Mouse (Mus musculus) T-helper 2 cell (primary cell): ENCODE data around the gene Mgat5.

Source experiments
- in situ Hi-C: fragments of 300-600 bp; cut with MboI, MseI; formaldehyde crosslinking; loops from one replicate; pipeline ENCODE4 v1.15.1; 2025; ENCODE audit warnings: high pct_unique_total_duplicates

The Mgat5 gene

GRCm38 (mm10) chr1:127204817-127205485, at the start of gene Mgat5:
Gene Mgat5 (plus strand): TSS chr1:127205015.
- in situ Hi-C loops: loop anchor here (5.0 kb wide), 1 partner anchor 97 kb away; no protein-coding TSS in a partner anchor

- in situ Hi-C loops: loop anchor here (25.0 kb wide), 1 partner anchor 502 kb away; no protein-coding TSS in a partner anchor
Observed at GRCm38 (mm10) chr1:127160118-127160760, 44.6 kb upstream of the Mgat5 start.

GRCm38 (mm10) chr1:127164589-127165160, 40.1 kb upstream of the Mgat5 start:
- in situ Hi-C loops: loop anchor here (25.0 kb wide), 1 partner anchor 498 kb away; no protein-coding TSS in a partner anchor

- in situ Hi-C loops: loop anchor here (25.0 kb wide), 1 partner anchor 496 kb away; no protein-coding TSS in a partner anchor
Observed at GRCm38 (mm10) chr1:127166521-127166920, 38.3 kb upstream of the Mgat5 start.

GRCm38 (mm10) chr1:127167586-127167985, 37.2 kb upstream of the Mgat5 start:
- in situ Hi-C loops: loop anchor here (25.0 kb wide), 1 partner anchor 495 kb away; no protein-coding TSS in a partner anchor

GRCm38 (mm10) chr1:127168205-127168604, 36.6 kb upstream of the Mgat5 start:
- in situ Hi-C loops: loop anchor here (25.0 kb wide), 1 partner anchor 494 kb away; no protein-coding TSS in a partner anchor

GRCm38 (mm10) chr1:127169516-127169915, 35.3 kb upstream of the Mgat5 start:
- in situ Hi-C loops: loop anchor here (25.0 kb wide), 1 partner anchor 493 kb away; no protein-coding TSS in a partner anchor

GRCm38 (mm10) chr1:127171361-127171760, 33.5 kb upstream of the Mgat5 start:
- in situ Hi-C loops: loop anchor here (25.0 kb wide), 1 partner anchor 491 kb away; no protein-coding TSS in a partner anchor

GRCm38 (mm10) chr1:127173448-127173847, 31.4 kb upstream of the Mgat5 start:
- in situ Hi-C loops: loop anchor here (25.0 kb wide), 1 partner anchor 489 kb away; no protein-coding TSS in a partner anchor

- in situ Hi-C loops: loop anchor here (25.0 kb wide), 1 partner anchor 770 kb away; no protein-coding TSS in a partner anchor
Observed at GRCm38 (mm10) chr1:127192396-127192795, 12.4 kb upstream of the Mgat5 start.

GRCm38 (mm10) chr1:127199186-127199585, 5.6 kb upstream of the Mgat5 start:
- in situ Hi-C loops: loop anchor here (25.0 kb wide), 1 partner anchor 763 kb away; no protein-coding TSS in a partner anchor

- in situ Hi-C loops: no loop called here
Observed at GRCm38 (mm10) chr1:127202360-127202759, 2.5 kb upstream of the Mgat5 start.

- in situ Hi-C loops: no loop called here
Observed at GRCm38 (mm10) chr1:127203231-127203764, 1.5 kb upstream of the Mgat5 start.

- in situ Hi-C loops: loop anchor here (5.0 kb wide), 1 partner anchor 97 kb away; no protein-coding TSS in a partner anchor
Observed at GRCm38 (mm10) chr1:127205501-127206019, 745 bp downstream of the Mgat5 start.

- in situ Hi-C loops: loop anchor here (5.0 kb wide), 1 partner anchor 96 kb away; no protein-coding TSS in a partner anchor
Observed at GRCm38 (mm10) chr1:127206020-127206641, 1.3 kb downstream of the Mgat5 start.

- in situ Hi-C loops: loop anchor here (5.0 kb wide), 1 partner anchor 95 kb away; no protein-coding TSS in a partner anchor
Observed at GRCm38 (mm10) chr1:127206881-127207555, 2.2 kb downstream of the Mgat5 start.

- in situ Hi-C loops: loop anchor here (5.0 kb wide), 1 partner anchor 94 kb away; no protein-coding TSS in a partner anchor
Observed at GRCm38 (mm10) chr1:127208167-127208566, 3.4 kb downstream of the Mgat5 start.

- in situ Hi-C loops: no loop called here
Observed at GRCm38 (mm10) chr1:127212812-127213211, 8.0 kb downstream of the Mgat5 start.

GRCm38 (mm10) chr1:127213434-127213833, 8.6 kb downstream of the Mgat5 start:
- in situ Hi-C loops: no loop called here

- in situ Hi-C loops: no loop called here
Observed at GRCm38 (mm10) chr1:127214585-127215232, 9.9 kb downstream of the Mgat5 start.
